13 mouse cellular contexts compared by ENCODE assay signal in the genomic region with DNA sequence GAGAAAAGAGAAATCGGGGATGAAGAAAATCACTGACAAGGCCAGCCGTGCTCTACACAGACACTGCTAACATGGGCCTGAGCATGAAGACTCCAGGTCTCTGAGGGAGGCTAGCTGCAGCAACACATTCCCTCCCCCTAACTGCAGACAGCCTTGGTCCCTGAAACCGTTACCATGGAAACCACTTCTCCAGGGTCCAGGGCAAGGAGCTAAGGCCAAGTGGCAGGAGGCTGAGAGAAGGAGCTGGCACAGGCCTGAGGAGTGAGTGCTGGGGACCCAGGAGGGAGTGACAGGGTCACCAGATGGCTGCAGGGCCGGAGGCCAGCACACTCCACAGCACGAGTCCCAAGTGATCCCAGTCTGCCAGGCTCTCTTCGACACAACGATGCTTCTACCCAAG.
DNase-seq lines count a peak whose midpoint lies in the region; ATAC-seq and TF ChIP-seq lines count a peak whose summit lies in the region.
"Had no signal": no experiment of that assay in that cellular context is flagged by ENCODE, and none has a peak within 500 bp of the region (broad histone marks: within the 10 kb centered on the region; RNA-seq: fewer than 3 reads in every experiment).

No protein-coding gene starts in this region.

- no peak for TF ChIP-seq CTCF in lung, postnatal 0 days (IDR thresholded peaks at IDR 0.05)

- peak; percentile 98 for ATAC-seq in cerebellum, adult (ENCODE audit: insufficient number of reproducible peaks, low FRiP score, low TSS enrichment)
- ATAC-seq in midbrain, embryonic 12.5 days (ENCODE audit: low FRiP score, low read depth), result no peak
- ATAC-seq in megakaryocyte progenitor cell, adult 5-6 weeks (replicated peaks; ENCODE audit: poor library complexity), result no peak
- ATAC-seq in lung, postnatal 0 days, result no peak

- peaks cover 5% of the 10 kb centered on the region; the same call in 1 of the 2 replicates for H3K9me3 ChIP-seq in midbrain, embryonic 12.5 days
- no peaks in the 10 kb centered on the region for H3K9me3 ChIP-seq in lung, postnatal 0 days (ENCODE audit: low read length)
- H3K9me3 ChIP-seq: limb, embryonic 12.5 days had no signal

- H3K4me2 ChIP-seq in midbrain, embryonic 12.5 days (replicated peaks), result 0 out of 2 replicates have a peak overlapping the region, but pooled peaks have one; percentile 9
- H3K4me2 ChIP-seq in lung, postnatal 0 days (replicated peaks; ENCODE audit: low read depth, low read length), result no peak overlapping the region
- H3K4me2 ChIP-seq: limb, embryonic 12.5 days; lung, embryonic 14.5 days had no signal

- H3K4me1 ChIP-seq in midbrain, embryonic 12.5 days, result peaks cover 4% of the 10 kb centered on the region; the same call in 1 of the 2 replicates
- H3K4me1 ChIP-seq in lung, postnatal 0 days (ENCODE audit: insufficient read depth, low read depth, low read length), result no peaks in the 10 kb centered on the region
- H3K4me1 ChIP-seq: limb, embryonic 12.5 days had no signal

- H3K36me3 ChIP-seq in midbrain, embryonic 12.5 days, result no peaks in the 10 kb centered on the region
- no peaks in the 10 kb centered on the region for H3K36me3 ChIP-seq in lung, postnatal 0 days (ENCODE audit: insufficient read depth, low read length)
- H3K36me3 ChIP-seq: limb, embryonic 12.5 days had no signal

- TF ChIP-seq EP300 in lung, postnatal 0 days (IDR thresholded peaks at IDR 0.05), result no peak

- 59% methylated on average over 7 of the region's 7 CpGs for WGBS in midbrain, embryonic 12.5 days
- 56% methylated on average over 7 of the region's 7 CpGs for WGBS in lung, postnatal 0 days

- peak overlapping the region; percentile 46; the same call in 1 of the 2 replicates for H3K27ac ChIP-seq in midbrain, embryonic 12.5 days (replicated peaks)
- H3K27ac ChIP-seq in lung, postnatal 0 days (ENCODE audit: low read length), result no peak overlapping the region
- H3K27ac ChIP-seq: limb, embryonic 12.5 days had no signal

- no peak overlapping the region for H3K4me3 ChIP-seq in midbrain, embryonic 12.5 days
- H3K4me3 ChIP-seq in lung, postnatal 0 days (ENCODE audit: low read depth, low read length), result no peak overlapping the region
- H3K4me3 ChIP-seq: limb, embryonic 12.5 days had no signal

- H3K27me3 ChIP-seq in midbrain, embryonic 12.5 days, result no peaks in the 10 kb centered on the region
- H3K27me3 ChIP-seq in lung, postnatal 0 days (replicated peaks; ENCODE audit: insufficient read depth, low read length), result no peaks in the 10 kb centered on the region
- H3K27me3 ChIP-seq: limb, embryonic 12.5 days had no signal

- peak; percentile 32 for DNase-seq in R1 (ENCODE audit: low read depth, low spot score)
- DNase-seq in embryo, embryonic 10.5 days (ENCODE audit: low spot score), result peak; percentile 15
- DNase-seq in lung, postnatal 0 days (ENCODE audit: low spot score), result no peak
- no peak for DNase-seq in thymus, postnatal 4 days
- DNase-seq: kidney, adult 9 months; layer of hippocampus, adult 9-11 months; lung, embryonic 14.5 days; right cerebral cortex, adult 18-20 months; thymus, postnatal 25 days had no signal

- H3K9ac ChIP-seq in midbrain, embryonic 12.5 days (replicated peaks), result no peak overlapping the region
- H3K9ac ChIP-seq in lung, postnatal 0 days (replicated peaks; ENCODE audit: low read depth), result no peak overlapping the region
- H3K9ac ChIP-seq: limb, embryonic 12.5 days; lung, embryonic 14.5 days had no signal

Comparison
In these comparisons a context has a peak if more than half of its experiments do, and no peak if none do; other contexts are left out.
1. DNase-seq: peak in R1 (single experiment) and embryo, embryonic 10.5 days (single experiment); none in lung, postnatal 0 days (single experiment) and thymus, postnatal 4 days (single experiment).